Mouse (Mus musculus): ENCODE measurements around the gene 7530416G11Rik.

7530416G11Rik gene

DNA sequence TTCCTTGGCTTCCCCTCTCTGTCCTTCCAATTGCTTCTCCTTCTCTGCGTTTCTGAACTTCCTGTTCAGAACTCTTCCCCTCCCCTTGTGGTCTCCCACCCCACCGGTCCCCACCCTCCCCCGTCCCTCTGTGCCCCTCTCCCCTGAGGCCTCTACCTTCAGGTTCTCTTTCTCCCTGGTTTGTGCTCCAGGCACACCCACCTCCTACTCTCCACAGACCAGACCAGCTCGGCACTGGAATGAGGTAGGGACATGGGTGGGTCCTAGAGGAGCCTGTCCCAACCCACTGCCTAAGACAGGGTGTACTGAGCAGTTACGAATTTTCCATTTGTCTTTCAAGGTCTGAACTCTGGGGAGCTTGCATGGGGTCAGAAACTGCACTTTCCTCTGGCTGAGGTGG is 23.1 kb downstream of the 7530416G11Rik start:
- no peak for DNase-seq (ENCODE audit: low read depth)

DNA sequence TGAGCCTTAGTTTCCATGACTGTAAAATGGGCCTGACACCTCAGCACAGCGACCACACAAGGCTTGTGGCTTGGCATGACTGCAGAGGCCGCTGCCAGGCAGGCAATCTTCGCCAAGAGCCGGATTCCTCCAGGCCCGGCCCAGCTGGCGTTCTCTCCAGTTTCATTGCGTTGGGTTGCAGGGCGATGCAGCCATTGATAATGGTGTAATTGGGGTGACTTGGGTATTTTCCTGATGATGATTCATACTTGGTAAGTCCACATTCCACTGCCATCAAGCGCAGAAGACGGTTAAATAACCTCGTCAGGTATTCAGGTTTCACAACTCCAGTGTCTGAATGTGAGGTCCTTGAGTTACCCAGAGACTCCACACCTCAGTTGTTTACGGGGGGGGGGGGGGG is 23.7 kb downstream of the 7530416G11Rik start:
- no peak for DNase-seq (ENCODE audit: low read depth)

GRCm38 (mm10) chr15:85477584-85477983 is 25.4 kb downstream of the 7530416G11Rik start:
- DNase-seq (ENCODE audit: low read depth), result peak; percentile 32

DNA sequence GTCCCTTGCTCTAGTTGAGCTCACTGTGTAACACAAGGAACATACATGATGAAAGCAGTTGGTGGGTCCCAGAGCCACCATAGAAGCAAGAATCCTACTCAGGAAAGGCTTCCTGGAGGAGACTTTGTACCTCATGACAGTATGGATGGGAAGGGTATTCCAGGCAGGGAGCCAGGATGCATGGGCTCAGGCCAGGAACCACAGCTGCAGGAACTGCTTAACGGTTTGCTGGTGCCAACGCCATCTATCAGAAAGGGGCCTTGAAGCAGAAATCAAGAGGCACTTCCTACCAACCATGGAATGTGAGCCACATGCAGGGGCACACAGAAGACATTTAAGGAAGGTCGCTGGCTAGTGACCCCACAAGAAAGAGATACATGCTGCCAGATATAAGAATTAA is 28.3 kb downstream of the 7530416G11Rik start:
- no peak for DNase-seq (ENCODE audit: low read depth)

GRCm38 (mm10) chr15:85469401-85469800 is 33.6 kb downstream of the 7530416G11Rik start:
- DNase-seq (ENCODE audit: low read depth), result no peak

- DNase-seq (ENCODE audit: low read depth), result no peak
Measured at GRCm38 (mm10) chr15:85466456-85467067, 36.5 kb downstream of the 7530416G11Rik start.

- peak; percentile 11 for DNase-seq (ENCODE audit: low read depth)
Measured at GRCm38 (mm10) chr15:85464823-85465565, 38.0 kb downstream of the 7530416G11Rik start.

DNA sequence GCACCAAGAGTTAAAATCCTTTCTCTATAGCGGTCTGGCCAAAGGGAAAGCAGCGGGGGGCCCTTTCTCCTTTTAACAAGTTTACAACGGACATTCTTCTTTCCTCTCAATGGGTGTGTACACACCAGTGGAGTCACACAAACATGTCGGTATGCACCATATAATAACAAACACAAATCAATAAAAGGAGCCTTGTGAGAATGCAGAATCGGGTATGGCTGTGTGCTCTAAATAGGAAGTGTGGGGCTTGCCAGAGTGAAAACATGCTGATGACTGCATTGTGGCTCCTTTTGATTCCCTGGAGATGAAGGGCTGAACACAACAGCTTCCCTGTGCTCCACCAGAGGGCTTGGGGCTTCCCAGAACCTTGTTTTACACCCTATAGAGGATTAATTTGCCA is 38.8 kb downstream of the 7530416G11Rik start:
- no peak for DNase-seq (ENCODE audit: low read depth)

- DNase-seq (ENCODE audit: low read depth), result no peak
Measured at GRCm38 (mm10) chr15:85463027-85463790, 39.8 kb downstream of the 7530416G11Rik start.

DNA sequence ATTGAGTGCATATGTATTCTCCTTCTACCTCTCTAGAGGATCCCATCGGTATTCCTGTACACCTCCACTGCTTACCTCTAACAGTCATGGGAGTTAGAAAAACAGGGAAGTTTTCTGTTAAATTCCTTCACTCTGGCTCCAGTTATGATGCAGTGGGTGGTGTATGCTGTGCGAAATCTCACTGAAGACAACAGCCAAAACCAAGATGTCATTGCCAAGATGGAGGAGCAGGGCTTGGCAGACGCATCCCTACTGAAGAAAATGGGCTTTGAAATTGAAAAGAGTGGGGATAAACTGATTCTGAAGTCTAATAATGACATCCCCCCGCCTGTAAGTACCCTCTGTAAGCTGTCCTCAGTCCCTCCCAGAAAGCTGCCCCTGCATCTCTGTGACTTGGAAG is 40.9 kb downstream of the 7530416G11Rik start:
- no peak for DNase-seq (ENCODE audit: low read depth)

DNA sequence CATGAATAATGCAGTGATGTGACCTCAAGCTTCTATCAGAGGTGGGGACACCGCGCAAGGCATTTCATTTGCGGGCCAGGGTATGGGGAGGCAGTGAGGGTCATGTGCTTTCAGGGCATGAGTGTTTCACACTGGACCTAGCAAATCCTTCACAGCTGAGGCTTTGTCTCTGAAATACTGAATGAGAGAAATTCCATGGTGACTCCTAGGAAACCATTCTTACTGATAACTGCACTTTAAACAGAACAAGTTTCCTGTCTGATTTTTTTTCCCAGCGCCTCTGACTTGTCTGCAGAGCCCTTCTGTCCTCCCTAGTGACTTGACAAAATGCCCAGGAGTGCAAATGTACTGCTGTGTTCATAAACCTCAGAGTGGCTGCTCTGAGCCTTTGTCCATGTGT is 41.5 kb downstream of the 7530416G11Rik start:
- no peak for DNase-seq (ENCODE audit: low read depth)

DNA sequence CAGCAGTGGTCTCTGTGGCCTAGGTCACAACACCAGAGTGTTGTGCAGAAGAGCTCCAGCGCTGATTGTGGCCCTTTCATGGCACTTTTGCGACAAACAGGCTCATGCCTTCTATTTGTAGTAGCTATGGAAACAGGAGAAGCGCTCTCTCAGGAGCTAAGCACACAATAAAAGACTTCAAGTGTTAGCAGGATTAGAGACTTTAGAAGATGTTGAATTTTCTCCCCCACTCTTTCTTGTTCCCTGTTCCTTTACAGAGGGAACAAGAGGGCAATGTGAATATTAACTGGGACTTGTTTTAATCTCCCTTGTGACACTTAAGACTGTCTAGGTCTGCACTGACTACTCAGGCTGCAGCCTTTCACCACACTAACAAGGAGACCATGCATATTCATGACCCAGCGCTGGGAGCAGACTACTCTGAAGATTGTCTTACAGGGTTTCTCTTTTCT is 44.4 kb downstream of the 7530416G11Rik start:
- DNase-seq (ENCODE audit: low read depth), result no peak

DNA sequence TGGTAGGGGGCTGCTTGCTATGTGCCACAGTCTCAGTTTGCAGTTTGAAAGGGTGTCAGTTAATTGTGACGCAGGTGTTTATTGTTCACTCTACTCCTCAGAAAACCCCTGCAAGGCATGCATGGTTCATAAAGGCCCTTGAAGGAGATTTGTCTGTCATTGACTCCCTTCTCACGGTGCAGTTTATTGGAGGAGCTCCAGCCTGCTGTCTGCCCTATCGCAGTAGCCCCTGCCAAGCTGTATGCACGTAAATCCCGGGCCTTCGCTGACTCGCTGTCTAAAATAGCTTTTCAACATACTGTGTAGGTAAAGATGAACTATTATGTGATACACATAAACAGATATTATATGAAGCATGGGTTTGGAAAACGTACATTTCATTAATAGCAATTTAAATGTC is 45.2 kb downstream of the 7530416G11Rik start:
- DNase-seq (ENCODE audit: low read depth), result no peak

- DNase-seq (ENCODE audit: low read depth), result no peak
Measured at GRCm38 (mm10) chr15:85456891-85457290, 46.1 kb downstream of the 7530416G11Rik start.

- DNase-seq (ENCODE audit: low read depth), result no peak
Measured at GRCm38 (mm10) chr15:85446652-85447051, 56.4 kb downstream of the 7530416G11Rik start.

All from c-Kit-positive CD71-positive TER-119-negative erythroid progenitor cells, embryonic 14.5 days (primary cell).